Mouse (Mus musculus) erythroblast, embryonic 14.5 days (primary cell): ENCODE measurements around the gene Gm10639.
"Not testable (repeated sequence)": the region's sequence is repeated elsewhere in the genome, so short reads cannot be mapped to it uniquely, and the experiment has no call there.

Experiments used
- GATA1 ChIP-seq: IDR thresholded peaks from 2 replicates; pipeline ENCODE4 v1.6.1; 2012; ENCODE audit warnings: low read length, inconsistent platforms, mixed read lengths
- TAL1 ChIP-seq: IDR thresholded peaks from 3 replicates; pipeline ENCODE4 v1.6.1; 2012; ENCODE audit warnings: low read length, inconsistent platforms, mixed read lengths

GRCm38 (mm10) chr9:78348206-78349004 is 58.7 kb downstream of the Gm10639 start:
- not testable (repeated sequence) for TF ChIP-seq GATA1, TAL1
